Mouse (Mus musculus) hindbrain, embryonic 14.5 days (tissue): ENCODE measurements around the gene Sapcd1. TPM values are rescaled to one million over a fixed set of nuclear protein-coding genes. Genes with fewer than 3 reads are reported as not detected.

Experiments used
- ATAC-seq: fragments of 200-750 bp; cut with Nextera tagmentation; 2 replicates; pipeline ENCODE4 v1.8.0; 2017; ENCODE audit warnings: moderate number of reproducible peaks, mild to moderate bottlenecking, moderate TSS enrichment, moderate library complexity; ENCODE audit not compliant: low FRiP score
- DNase-seq: peaks from one replicate; pipeline ENCODE4 v3.0.0-alpha.2; 2015; ENCODE audit warnings: low spot score
- H3K27ac ChIP-seq: fragments of 300-500 bp; sonication (generic); 2 replicates; pipeline ENCODE4 v1.5.1; 2014; ENCODE audit warnings: mild to moderate bottlenecking, moderate library complexity
- H3K27me3 ChIP-seq: fragments of 300-500 bp; sonication (generic); 2 replicates; pipeline ENCODE4 v1.6.1; 2014; ENCODE audit warnings: mild to moderate bottlenecking, low read length, mixed read lengths; ENCODE audit not compliant: control insufficient read depth, insufficient read depth
- H3K36me3 ChIP-seq: fragments of 300-500 bp; sonication (generic); replicated peaks from 2 replicates; pipeline ENCODE4 v1.6.1; 2014; ENCODE audit not compliant: control insufficient read depth, insufficient read depth
- H3K4me1 ChIP-seq: fragments of 300-500 bp; sonication (generic); replicated peaks from 2 replicates; pipeline ENCODE4 v1.6.1; 2014; ENCODE audit warnings: antibody characterized with exemption, low read length, mixed read lengths; ENCODE audit not compliant: control insufficient read depth, insufficient read depth
- H3K4me2 ChIP-seq: fragments of 300-500 bp; sonication (generic); replicated peaks from 2 replicates; pipeline ENCODE4 v1.6.1; 2014; ENCODE audit warnings: mild to moderate bottlenecking, moderate library complexity
- H3K4me3 ChIP-seq: fragments of 300-500 bp; sonication (generic); replicated peaks from 2 replicates; pipeline ENCODE4 v1.5.1; 2014; ENCODE audit warnings: mild to moderate bottlenecking, low read length
- H3K9ac ChIP-seq: fragments of 300-500 bp; sonication (generic); 2 replicates; pipeline ENCODE4 v1.6.1; 2014
- H3K9me3 ChIP-seq: fragments of 300-500 bp; sonication (generic); 2 replicates; pipeline ENCODE4 v1.6.1; 2016; ENCODE audit warnings: low read length; ENCODE audit not compliant: control insufficient read depth
- WGBS: fragments of 180-500 bp; shearing (Covaris S2); extraction: QIAGEN DNeasy Blood & Tissue Kit; methylation state at CpG from one replicate; pipeline ENCODE4 v1.1.7; 2014; 5-methylcytosine and 5-hydroxymethylcytosine counted together
- polyA plus RNA-seq: library from polyadenylated mRNA; unstranded; fragments of >200 nt; fragmentation: Nextera tagmentation; extraction: Ambion mirVana; gene quantifications from 2 replicates; pipeline ENCODE4 v1.2.1, GENCODE M21; 2014

Sapcd1 gene
- polyA plus RNA-seq, 1 experiment from 2014 or later, result 1.4 TPM

- Histone ChIP-seq H3K36me3 (no peaks in the 10 kb centered on the region), H3K4me1 (peaks cover 6% of the 10 kb centered on the region), H3K4me3 (no peak overlapping the region), H3K9me3 (no peaks in the 10 kb centered on the region), H3K27ac (no peak overlapping the region), H3K27me3 (no peaks in the 10 kb centered on the region), H3K4me2 (no peak overlapping the region), H3K9ac (no peak overlapping the region)
- DNase-seq (no peak), ATAC-seq (no peak)
- WGBS, result 71% methylated on average over 8 of the region's 8 CpGs
These were observed 4.6 kb upstream of the Sapcd1 start for GRCm38 (mm10) chr17:35032323-35032870.

GRCm38 (mm10) chr17:35031880-35032279, 4.1 kb upstream of the Sapcd1 start:
- no peak overlapping the region for H3K9ac ChIP-seq
- no peak for ATAC-seq
- H3K27ac ChIP-seq, result no peak overlapping the region
- DNase-seq, result no peak
- H3K36me3 ChIP-seq, result no peaks in the 10 kb centered on the region
- H3K27me3 ChIP-seq, result no peaks in the 10 kb centered on the region
- WGBS, result 93% methylated on average over 7 of the region's 7 CpGs
- H3K4me3 ChIP-seq, result no peak overlapping the region
- peaks cover 7% of the 10 kb centered on the region for H3K4me1 ChIP-seq
- H3K4me2 ChIP-seq, result no peak overlapping the region
- no peaks in the 10 kb centered on the region for H3K9me3 ChIP-seq

GRCm38 (mm10) chr17:35031272-35031671, 3.5 kb upstream of the Sapcd1 start:
- DNase-seq, result no peak
- no peak overlapping the region for H3K27ac ChIP-seq
- WGBS, result 88% methylated on average over 11 of the region's 11 CpGs
- no peaks in the 10 kb centered on the region for H3K36me3 ChIP-seq
- H3K27me3 ChIP-seq, result no peaks in the 10 kb centered on the region
- H3K9me3 ChIP-seq, result no peaks in the 10 kb centered on the region
- no peak overlapping the region for H3K4me2 ChIP-seq
- ATAC-seq, result no peak
- H3K4me1 ChIP-seq, result peaks cover 7% of the 10 kb centered on the region
- no peak overlapping the region for H3K9ac ChIP-seq
- H3K4me3 ChIP-seq, result no peak overlapping the region

GRCm38 (mm10) chr17:35029691-35030532, 2.1 kb upstream of the Sapcd1 start:
- peaks cover 7% of the 10 kb centered on the region for H3K4me1 ChIP-seq
- H3K9me3 ChIP-seq, result no peaks in the 10 kb centered on the region
- H3K4me2 ChIP-seq, result peak overlapping the region; percentile 44
- H3K36me3 ChIP-seq, result no peaks in the 10 kb centered on the region
- no peak overlapping the region; the same call in 1 of the 2 replicates for H3K4me3 ChIP-seq
- ATAC-seq (no peak), DNase-seq (peak; percentile 51)
- peak overlapping the region; percentile 32; the same call in 1 of the 2 replicates for H3K9ac ChIP-seq
- H3K27me3 ChIP-seq, result no peaks in the 10 kb centered on the region
- H3K27ac ChIP-seq, result no peak overlapping the region
- 26% methylated on average over 19 of the region's 19 CpGs for WGBS

GRCm38 (mm10) chr17:35028315-35028714, 499 bp upstream of the Sapcd1 start:
- Histone ChIP-seq H3K4me1 (peaks cover 7% of the 10 kb centered on the region), H3K4me3 (no peak overlapping the region), H3K9me3 (no peaks in the 10 kb centered on the region), H3K27me3 (no peaks in the 10 kb centered on the region), H3K27ac (peak overlapping the region; percentile 26; the same call in 1 of the 2 replicates), H3K9ac (no peak overlapping the region), H3K4me2 (no peak overlapping the region), H3K36me3 (no peaks in the 10 kb centered on the region)
- DNase-seq (no peak), ATAC-seq (no peak)
- 90% methylated on average over 2 of the region's 2 CpGs for WGBS

- 75% methylated on average over 5 of the region's 5 CpGs for WGBS
- DNase-seq (no peak), ATAC-seq (no peak)
- no peak overlapping the region for H3K27ac ChIP-seq
- no peak overlapping the region for H3K4me2 ChIP-seq
- no peaks in the 10 kb centered on the region for H3K36me3 ChIP-seq
- H3K9ac ChIP-seq, result no peak overlapping the region
- peaks cover 7% of the 10 kb centered on the region for H3K4me1 ChIP-seq
- H3K27me3 ChIP-seq, result no peaks in the 10 kb centered on the region
- no peaks in the 10 kb centered on the region for H3K9me3 ChIP-seq
- no peak overlapping the region for H3K4me3 ChIP-seq
These were observed 1.6 kb downstream of the Sapcd1 start for GRCm38 (mm10) chr17:35026206-35026605.

GRCm38 (mm10) chr17:35024691-35025488, 2.9 kb downstream of the Sapcd1 start:
- Histone ChIP-seq H3K27ac (no peak overlapping the region), H3K4me3 (no peak overlapping the region), H3K27me3 (no peaks in the 10 kb centered on the region), H3K9me3 (no peaks in the 10 kb centered on the region), H3K4me2 (no peak overlapping the region), H3K36me3 (no peaks in the 10 kb centered on the region), H3K4me1 (peaks cover 6% of the 10 kb centered on the region), H3K9ac (no peak overlapping the region)
- WGBS, result 69% methylated on average over 7 of the region's 10 CpGs
- DNase-seq (no peak), ATAC-seq (no peak)

- H3K27me3 ChIP-seq, result no peaks in the 10 kb centered on the region
- ATAC-seq (no peak), DNase-seq (no peak)
- no peak overlapping the region for H3K9ac ChIP-seq
- H3K36me3 ChIP-seq, result no peaks in the 10 kb centered on the region
- H3K9me3 ChIP-seq, result no peaks in the 10 kb centered on the region
- no peak overlapping the region for H3K27ac ChIP-seq
- no peak overlapping the region for H3K4me2 ChIP-seq
- no peak overlapping the region for H3K4me3 ChIP-seq
- peaks cover 4% of the 10 kb centered on the region; the same call in 1 of the 2 replicates for H3K4me1 ChIP-seq
- 82% methylated on average over 12 of the region's 13 CpGs for WGBS
These were observed 3.6 kb downstream of the Sapcd1 start for GRCm38 (mm10) chr17:35024261-35024660.

- Histone ChIP-seq H3K27ac (no peak overlapping the region), H3K9me3 (no peaks in the 10 kb centered on the region), H3K36me3 (no peaks in the 10 kb centered on the region), H3K4me1 (peaks cover 4% of the 10 kb centered on the region; the same call in 1 of the 2 replicates), H3K4me2 (no peak overlapping the region), H3K27me3 (no peaks in the 10 kb centered on the region), H3K9ac (no peak overlapping the region), H3K4me3 (no peak overlapping the region)
- ATAC-seq (no peak), DNase-seq (no peak)
- 83% methylated on average over 4 of the region's 4 CpGs for WGBS
These were observed 4.1 kb downstream of the Sapcd1 start for GRCm38 (mm10) chr17:35023756-35024155.
